Mouse (Mus musculus): ENCODE data around the gene Emg1. TPM values are rescaled to one million over a fixed set of nuclear protein-coding genes. Genes with fewer than 3 reads are reported as not detected.
A peak's percentile ranks its signal among the peaks of the same experiment; 100 is the strongest.

Emg1 gene
- polyA plus RNA-seq, 1 experiment from 2014 or later = 194 TPM

GRCm38 (mm10) chr6:124746654-124747632 is 35.0 kb upstream of the Emg1 start:
- Histone ChIP-seq H3K4me2 (peak overlapping the region; percentile 92), H3K36me3 (replicated peaks) (peaks cover 67% of the 10 kb centered on the region), H3K4me1 (peaks cover 21% of the 10 kb centered on the region), H3K9me3 (no peaks in the 10 kb centered on the region), H3K27me3 (no peaks in the 10 kb centered on the region), H3K9ac (peak overlapping the region; percentile 85; the same call in 1 of the 2 replicates), H3K27ac (peak overlapping the region; percentile 92; the same call in 1 of the 2 replicates), H3K4me3 (replicated peaks) (peak overlapping the region; percentile 54)
- WGBS = 93% methylated on average over 7 of the region's 7 CpGs
- ATAC-seq (ENCODE audit: low FRiP score) = no peak

GRCm38 (mm10) chr6:124746296-124746605 is 34.3 kb upstream of the Emg1 start:
- H3K27ac ChIP-seq = peak overlapping the region; percentile 92
- peaks cover 67% of the 10 kb centered on the region for H3K36me3 ChIP-seq (replicated peaks)
- ATAC-seq (ENCODE audit: low FRiP score) = peak; percentile 5; the same call in 1 of the 2 replicates
- WGBS = 24% methylated on average over 8 of the region's 8 CpGs
- H3K9ac ChIP-seq = peak overlapping the region; percentile 85
- no peaks in the 10 kb centered on the region for H3K9me3 ChIP-seq
- H3K4me1 ChIP-seq = peaks cover 26% of the 10 kb centered on the region
- H3K4me2 ChIP-seq = peak overlapping the region; percentile 92
- peak overlapping the region; percentile 54 for H3K4me3 ChIP-seq (replicated peaks)
- H3K27me3 ChIP-seq = no peaks in the 10 kb centered on the region

DNA sequence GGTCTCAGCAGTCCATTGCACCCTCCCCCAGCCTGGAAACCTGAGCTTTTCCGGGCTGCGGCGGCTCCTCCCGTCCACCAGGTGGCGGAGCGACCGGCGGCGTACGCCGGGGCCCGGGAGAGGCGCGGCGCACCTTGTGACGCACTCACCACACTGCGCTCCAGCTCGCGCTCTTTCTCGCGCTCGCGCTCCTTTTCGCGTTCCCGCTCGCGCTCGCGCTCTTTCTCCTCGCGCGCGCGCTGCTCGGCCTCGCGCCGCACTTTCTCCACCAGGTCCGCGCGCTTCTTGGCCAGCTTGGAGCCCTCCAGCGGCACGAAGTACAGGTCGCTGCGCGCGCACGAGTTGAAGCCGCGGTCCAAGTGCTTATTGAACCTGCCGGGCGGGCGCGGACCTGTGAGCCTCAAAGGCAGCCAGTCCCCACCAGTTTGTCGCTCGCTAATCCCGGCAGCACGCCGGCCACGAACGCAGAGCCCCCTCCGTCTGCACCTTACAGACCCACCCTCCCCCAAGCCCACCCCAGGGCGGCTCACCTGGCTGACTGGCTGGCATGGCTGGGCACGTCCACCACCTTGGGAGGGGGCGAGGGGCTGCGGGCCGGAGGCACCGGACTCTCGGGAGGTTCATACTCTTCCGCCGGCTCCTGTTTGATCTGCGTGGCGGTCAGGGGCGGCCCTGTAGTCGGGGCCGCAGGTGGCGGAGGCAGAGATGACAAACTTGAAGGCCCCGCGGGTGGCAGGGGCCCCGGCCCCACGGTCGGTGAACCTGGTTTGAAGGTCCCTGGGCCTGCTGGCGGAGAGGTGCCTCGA is 33.7 kb upstream of the Emg1 start:
- peak overlapping the region; percentile 85 for H3K9ac ChIP-seq
- H3K36me3 ChIP-seq (replicated peaks) = peaks cover 67% of the 10 kb centered on the region
- ATAC-seq (ENCODE audit: low FRiP score) = peak; percentile 84
- peak overlapping the region; percentile 54 for H3K4me3 ChIP-seq (replicated peaks)
- peak overlapping the region; percentile 92 for H3K27ac ChIP-seq
- H3K9me3 ChIP-seq = no peaks in the 10 kb centered on the region
- peak overlapping the region; percentile 92 for H3K4me2 ChIP-seq
- no peaks in the 10 kb centered on the region for H3K27me3 ChIP-seq
- H3K4me1 ChIP-seq = peaks cover 26% of the 10 kb centered on the region
- WGBS = under 1% methylated on average over 85 of the region's 85 CpGs

GRCm38 (mm10) chr6:124744755-124745321 is 32.9 kb upstream of the Emg1 start:
- Histone ChIP-seq H3K4me3 (replicated peaks) (peak overlapping the region; percentile 54), H3K27ac (peak overlapping the region; percentile 92), H3K9ac (peak overlapping the region; percentile 85), H3K9me3 (no peaks in the 10 kb centered on the region), H3K4me2 (peak overlapping the region; percentile 92), H3K36me3 (replicated peaks) (peaks cover 66% of the 10 kb centered on the region), H3K27me3 (no peaks in the 10 kb centered on the region), H3K4me1 (peaks cover 32% of the 10 kb centered on the region)
- 71% methylated on average over 26 of the region's 26 CpGs for WGBS
- ATAC-seq (ENCODE audit: low FRiP score) = no peak

DNA sequence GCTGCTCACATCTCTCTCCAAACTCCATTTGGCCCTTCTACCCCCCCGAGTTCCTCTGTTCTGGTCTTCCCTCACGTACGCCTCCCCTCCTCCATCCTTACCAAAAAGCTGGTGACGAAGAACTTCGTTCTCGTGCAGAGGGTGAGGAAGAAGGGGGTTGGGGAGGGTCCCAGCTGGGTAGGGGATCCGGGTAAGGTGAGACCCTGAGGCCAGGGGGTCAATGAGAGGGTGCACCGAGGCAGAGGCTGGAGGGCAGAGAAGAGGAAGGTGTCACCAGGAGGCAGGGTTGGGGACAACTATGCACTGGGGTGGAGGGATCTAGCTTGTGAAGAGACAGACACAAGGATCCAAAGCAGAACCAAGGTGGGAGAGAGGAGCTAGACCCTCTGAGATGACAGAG is 31.7 kb upstream of the Emg1 start:
- H3K4me2 ChIP-seq = no peak overlapping the region
- H3K27ac ChIP-seq = no peak overlapping the region
- H3K9ac ChIP-seq = no peak overlapping the region
- H3K27me3 ChIP-seq = no peaks in the 10 kb centered on the region
- ATAC-seq (ENCODE audit: low FRiP score) = no peak
- H3K9me3 ChIP-seq = no peaks in the 10 kb centered on the region
- 90% methylated on average over 8 of the region's 8 CpGs for WGBS
- H3K4me3 ChIP-seq (replicated peaks) = no peak overlapping the region
- peaks cover 44% of the 10 kb centered on the region for H3K4me1 ChIP-seq
- H3K36me3 ChIP-seq (replicated peaks) = peaks cover 61% of the 10 kb centered on the region

GRCm38 (mm10) chr6:124742839-124743514 is 31.0 kb upstream of the Emg1 start:
- H3K27me3 ChIP-seq = no peaks in the 10 kb centered on the region
- no peak for ATAC-seq (ENCODE audit: low FRiP score)
- no peak overlapping the region for H3K4me2 ChIP-seq
- WGBS = 92% methylated on average over 15 of the region's 15 CpGs
- peaks cover 54% of the 10 kb centered on the region for H3K36me3 ChIP-seq (replicated peaks)
- no peak overlapping the region for H3K27ac ChIP-seq
- no peak overlapping the region for H3K4me3 ChIP-seq (replicated peaks)
- no peaks in the 10 kb centered on the region for H3K9me3 ChIP-seq
- no peak overlapping the region for H3K9ac ChIP-seq
- H3K4me1 ChIP-seq = peaks cover 49% of the 10 kb centered on the region

GRCm38 (mm10) chr6:124741842-124742241 is 29.9 kb upstream of the Emg1 start:
- Histone ChIP-seq H3K4me3 (replicated peaks) (peak overlapping the region; percentile 64), H3K4me1 (peaks cover 45% of the 10 kb centered on the region), H3K4me2 (peak overlapping the region; percentile 75), H3K27ac (peak overlapping the region; percentile 100), H3K36me3 (replicated peaks) (peaks cover 43% of the 10 kb centered on the region), H3K9me3 (no peaks in the 10 kb centered on the region), H3K27me3 (no peaks in the 10 kb centered on the region), H3K9ac (peak overlapping the region; percentile 87)
- WGBS = 63% methylated on average over 3 of the region's 3 CpGs
- ATAC-seq (ENCODE audit: low FRiP score) = no peak

- Histone ChIP-seq H3K36me3 (replicated peaks) (peaks cover 36% of the 10 kb centered on the region), H3K9me3 (no peaks in the 10 kb centered on the region), H3K4me3 (replicated peaks) (peak within 1 kb of the TSS; percentile 64), H3K9ac (peak within 1 kb of the TSS; percentile 87), H3K27ac (peak within 1 kb of the TSS; percentile 100), H3K4me1 (peaks cover 38% of the 10 kb centered on the region), H3K4me2 (peak within 1 kb of the TSS; percentile 75), H3K27me3 (no peaks in the 10 kb centered on the region)
- WGBS = under 1% methylated on average over 41 of the region's 41 CpGs
- peak; percentile 80 for ATAC-seq (ENCODE audit: low FRiP score)
Observed at GRCm38 (mm10) chr6:124740888-124741761, 29.1 kb upstream of the Emg1 start, which contains the start of gene Grcc10. Gene Grcc10, minus strand, starts transcription at chr6:124741374.

GRCm38 (mm10) chr6:124740211-124740887 is 28.4 kb upstream of the Emg1 start:
- H3K27ac ChIP-seq = peak overlapping the region; percentile 100
- peaks cover 35% of the 10 kb centered on the region for H3K36me3 ChIP-seq (replicated peaks)
- H3K9ac ChIP-seq = peak overlapping the region; percentile 87
- H3K27me3 ChIP-seq = no peaks in the 10 kb centered on the region
- peak overlapping the region; percentile 75 for H3K4me2 ChIP-seq
- ATAC-seq (ENCODE audit: low FRiP score) = peak; percentile 24
- peaks cover 34% of the 10 kb centered on the region for H3K4me1 ChIP-seq
- 1% methylated on average over 29 of the region's 29 CpGs for WGBS
- no peaks in the 10 kb centered on the region for H3K9me3 ChIP-seq
- H3K4me3 ChIP-seq (replicated peaks) = peak overlapping the region; percentile 64

- Histone ChIP-seq H3K4me3 (replicated peaks) (peak overlapping the region; percentile 64; the same call in 1 of the 2 replicates), H3K36me3 (replicated peaks) (peaks cover 27% of the 10 kb centered on the region), H3K4me2 (peak overlapping the region; percentile 75), H3K4me1 (peaks cover 30% of the 10 kb centered on the region), H3K27ac (peak overlapping the region; percentile 100), H3K9ac (peak overlapping the region; percentile 87; the same call in 1 of the 2 replicates), H3K27me3 (no peaks in the 10 kb centered on the region), H3K9me3 (no peaks in the 10 kb centered on the region)
- WGBS = 88% methylated on average over 10 of the region's 10 CpGs
- no peak for ATAC-seq (ENCODE audit: low FRiP score)
Observed at GRCm38 (mm10) chr6:124739231-124739796, 27.3 kb upstream of the Emg1 start.

Measured in forebrain, embryonic 12.5 days (tissue).